Mouse (Mus musculus) lung, postnatal 10 days (tissue): ENCODE results near the gene Ndufa4l2.
A peak's percentile ranks its signal among the peaks of the same experiment; 100 is the strongest.

Experiments
- DNase-seq: peaks from one replicate; pipeline ENCODE4 v3.0.0; 2021

Ndufa4l2 gene

GRCm38 (mm10) chr10:127514764-127515163 is at the start of gene Ndufa4l2:
TSS of gene Ndufa4l2 (plus strand) at chr10:127514967.
- peak; percentile 72 for DNase-seq

GRCm38 (mm10) chr10:127471281-127471988 is 43.3 kb upstream of the Ndufa4l2 start:
- peak; percentile 50 for DNase-seq

- DNase-seq, result no peak
These were observed 42.0 kb upstream of the Ndufa4l2 start for GRCm38 (mm10) chr10:127472722-127473121.

GRCm38 (mm10) chr10:127475175-127475574 is 39.6 kb upstream of the Ndufa4l2 start:
- DNase-seq, result no peak

- no peak for DNase-seq
These were observed 38.2 kb upstream of the Ndufa4l2 start for GRCm38 (mm10) chr10:127476541-127476940.

- DNase-seq, result no peak
These were observed 37.5 kb upstream of the Ndufa4l2 start for GRCm38 (mm10) chr10:127477301-127477700.

GRCm38 (mm10) chr10:127479131-127479530 is 35.6 kb upstream of the Ndufa4l2 start:
- peak; percentile 57 for DNase-seq

GRCm38 (mm10) chr10:127480833-127481813 is 33.6 kb upstream of the Ndufa4l2 start:
- peak; percentile 80 for DNase-seq

- no peak for DNase-seq
These were observed 29.5 kb upstream of the Ndufa4l2 start for GRCm38 (mm10) chr10:127485235-127485634.

- no peak for DNase-seq
These were observed 25.9 kb upstream of the Ndufa4l2 start for GRCm38 (mm10) chr10:127488856-127489255.

- no peak for DNase-seq
These were observed 24.3 kb upstream of the Ndufa4l2 start for GRCm38 (mm10) chr10:127490160-127491127.

GRCm38 (mm10) chr10:127491128-127491512 is 23.6 kb upstream of the Ndufa4l2 start:
- no peak for DNase-seq

- no peak for DNase-seq
These were observed 22.6 kb upstream of the Ndufa4l2 start for GRCm38 (mm10) chr10:127492118-127492517.

GRCm38 (mm10) chr10:127496156-127496555 is 18.6 kb upstream of the Ndufa4l2 start:
- no peak for DNase-seq

- no peak for DNase-seq
These were observed 15.3 kb upstream of the Ndufa4l2 start for GRCm38 (mm10) chr10:127499516-127499915.

- no peak for DNase-seq
These were observed 14.7 kb upstream of the Ndufa4l2 start for GRCm38 (mm10) chr10:127500042-127500441.

GRCm38 (mm10) chr10:127500894-127501893 is 13.6 kb upstream of the Ndufa4l2 start, which contains the start of gene Stac3:
TSS of gene Stac3 (plus strand) at chr10:127501686.
- DNase-seq, result no peak

GRCm38 (mm10) chr10:127508239-127508638 is 6.5 kb upstream of the Ndufa4l2 start:
- DNase-seq, result peak; percentile 85

GRCm38 (mm10) chr10:127509051-127509836 is 5.5 kb upstream of the Ndufa4l2 start:
- DNase-seq, result peak; percentile 93
